ENCODE assay signal across 29 mouse cellular contexts in the genomic region with DNA sequence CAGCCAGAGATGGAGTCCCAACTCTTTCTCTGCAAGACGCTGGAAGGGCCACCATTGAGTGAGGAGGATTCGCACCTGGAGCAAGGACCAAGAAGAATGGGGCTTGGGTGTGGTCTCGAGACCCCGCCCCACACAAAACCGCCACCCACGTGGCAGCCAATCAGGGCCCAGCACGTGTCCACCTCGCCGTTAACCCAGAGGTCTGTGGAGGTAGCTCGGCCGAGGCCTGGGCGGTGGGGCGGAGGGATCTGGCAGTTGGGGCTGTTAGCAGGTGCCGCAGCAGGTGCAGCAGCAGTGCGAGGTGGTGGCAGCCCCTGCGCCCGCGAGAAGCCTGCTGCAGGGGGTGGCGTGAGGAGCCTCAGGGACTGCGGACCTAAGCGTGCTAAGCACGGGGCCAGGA. TPM values are rescaled to one million over a fixed set of nuclear protein-coding genes. Genes with fewer than 3 reads are reported as not detected.
DNase-seq lines count a peak whose midpoint lies in the region; ATAC-seq and TF ChIP-seq lines count a peak whose summit lies in the region.
"Had no signal": no experiment of that assay in that cellular context is flagged by ENCODE, and none has a peak within 500 bp of the region (broad histone marks: within the 10 kb centered on the region; RNA-seq: fewer than 3 reads in every experiment).

No protein-coding gene starts in this region.

- no peaks in the 10 kb centered on the region for H3K27me3 ChIP-seq in lung, embryonic 15.5 days
- H3K27me3 ChIP-seq in G1E (ENCODE audit: insufficient read depth, low read length), result no peaks in the 10 kb centered on the region
- no peaks in the 10 kb centered on the region for H3K27me3 ChIP-seq in forebrain, embryonic 16.5 days (replicated peaks; ENCODE audit: control insufficient read depth, insufficient read depth, low read length)
- H3K27me3 ChIP-seq: intestine, embryonic 15.5 days had no signal

- no peak overlapping the region for H3K4me3 ChIP-seq in lung, embryonic 15.5 days
- peak overlapping the region; percentile 20; the same call in 1 of the 2 replicates for H3K4me3 ChIP-seq in G1E (ENCODE audit: low read depth, low read length)
- no peak overlapping the region for H3K4me3 ChIP-seq in forebrain, embryonic 16.5 days (replicated peaks; ENCODE audit: low read length)
- H3K4me3 ChIP-seq: forebrain, embryonic 10.5 days; forebrain, embryonic 13.5 days; hindbrain, embryonic 10.5 days; hindbrain, embryonic 13.5 days; intestine, embryonic 15.5 days had no signal

- no peak overlapping the region for H3K27ac ChIP-seq in lung, embryonic 15.5 days
- H3K27ac ChIP-seq in forebrain, embryonic 16.5 days (ENCODE audit: low read length), result no peak overlapping the region
- H3K27ac ChIP-seq: forebrain, embryonic 10.5 days; forebrain, embryonic 13.5 days; hindbrain, embryonic 10.5 days; hindbrain, embryonic 13.5 days; intestine, embryonic 15.5 days had no signal

- H3K9ac ChIP-seq in lung, embryonic 15.5 days, result no peak overlapping the region
- H3K9ac ChIP-seq in forebrain, embryonic 16.5 days (replicated peaks; ENCODE audit: low read depth, low read length), result no peak overlapping the region
- H3K9ac ChIP-seq: forebrain, embryonic 13.5 days; hindbrain, embryonic 13.5 days; intestine, embryonic 15.5 days had no signal

- H3K9me3 ChIP-seq in lung, embryonic 15.5 days, result no peaks in the 10 kb centered on the region
- H3K9me3 ChIP-seq in G1E (replicated peaks), result peaks cover 78% of the 10 kb centered on the region
- H3K9me3 ChIP-seq in forebrain, embryonic 16.5 days (ENCODE audit: control insufficient read depth, low read length), result no peaks in the 10 kb centered on the region
- H3K9me3 ChIP-seq: forebrain, embryonic 10.5 days; forebrain, embryonic 13.5 days; hindbrain, embryonic 10.5 days; hindbrain, embryonic 13.5 days; intestine, embryonic 15.5 days had no signal

- DNase-seq in heart, adult 11 months, result peak; percentile 88
- no peak for DNase-seq in heart, postnatal 25 days (ENCODE audit: low spot score)
- DNase-seq in lung, postnatal 10 days, result no peak
- DNase-seq in G1E (ENCODE audit: low spot score), result no peak
- DNase-seq in testis, postnatal 14 days (ENCODE audit: low spot score), result peak; percentile 76
- no peak for DNase-seq in natural killer cell, adult 2 months (ENCODE audit: low spot score in 2 of 2)
- DNase-seq: adrenal gland, adult 2 months; adrenal gland, postnatal 14 days; cerebellum, adult 11-12 months; cerebellum, adult 8-10 months; cerebellum, postnatal 10 days; gastrocnemius, postnatal 10 days; gastrocnemius, postnatal 36 days; heart, postnatal 36 days had no signal

- no peak for TF ChIP-seq CTCF in G1E (IDR thresholded peaks at IDR 0.05; ENCODE audit: low read depth, low read length)

- 0 out of 2 replicates have a peak, but pooled peaks have one; percentile 28 for ATAC-seq in lung, embryonic 15.5 days (ENCODE audit: borderline replicate concordance, extremely low read depth, low FRiP score, low TSS enrichment)
- no peak for ATAC-seq in G1E (ENCODE audit: extremely low read depth, insufficient number of reproducible peaks, low FRiP score, poor library complexity, severe bottlenecking)
- no peak for ATAC-seq in forebrain, embryonic 16.5 days
- ATAC-seq: forebrain, embryonic 13.5 days; hindbrain, embryonic 16.5 days; intestine, embryonic 15.5 days had no signal

- H3K36me3 ChIP-seq in lung, embryonic 15.5 days, result no peaks in the 10 kb centered on the region
- no peaks in the 10 kb centered on the region for H3K36me3 ChIP-seq in G1E (replicated peaks)
- H3K36me3 ChIP-seq in forebrain, embryonic 16.5 days (ENCODE audit: control insufficient read depth, insufficient read depth), result no peaks in the 10 kb centered on the region
- H3K36me3 ChIP-seq: forebrain, embryonic 10.5 days; hindbrain, embryonic 10.5 days; hindbrain, embryonic 13.5 days; intestine, embryonic 15.5 days had no signal

- 63% methylated on average over 22 of the region's 22 CpGs for WGBS in lung, embryonic 15.5 days
- WGBS in forebrain, embryonic 16.5 days, result 80% methylated on average over 22 of the region's 22 CpGs

- intact Hi-C loops in heart, postnatal 25 days (cut with DNase I), result no loop called here

- H3K4me2 ChIP-seq in lung, embryonic 15.5 days, result no peak overlapping the region
- no peak overlapping the region for H3K4me2 ChIP-seq in forebrain, embryonic 16.5 days (ENCODE audit: low read length)
- H3K4me2 ChIP-seq: forebrain, embryonic 13.5 days; heart, embryonic 11.5 days; hindbrain, embryonic 13.5 days; intestine, embryonic 15.5 days had no signal

- H3K4me1 ChIP-seq in lung, embryonic 15.5 days, result no peaks in the 10 kb centered on the region
- H3K4me1 ChIP-seq in G1E (ENCODE audit: insufficient read depth, low read depth, low read length), result no peaks in the 10 kb centered on the region
- H3K4me1 ChIP-seq in forebrain, embryonic 16.5 days (replicated peaks; ENCODE audit: control insufficient read depth, insufficient read depth, low read length), result peaks cover 7% of the 10 kb centered on the region; the same call in 1 of the 2 replicates
- H3K4me1 ChIP-seq: intestine, embryonic 15.5 days had no signal

RNA-seq across cellular contexts. Expression of gene Piwil1, which starts 33.6 kb away (rescaled TPM):
- total RNA-seq in heart, postnatal 25 days (2021), result not detected
- not detected in 2 replicates for polyA plus RNA-seq in lung, embryonic 15.5 days (2015; fragmentation: Nextera tagmentation; extraction: Ambion mirVana)
- total RNA-seq in G1E (2014; fragmentation: Nextera tagmentation), result not detected in 2 replicates
- total RNA-seq in G1E (2017), result 0.05 TPM in 1 of 2 replicates, not detected in the other
- not detected in 2 replicates for polyA plus RNA-seq in G1E (2012)
- polyA plus RNA-seq in forebrain, embryonic 16.5 days (2015; fragmentation: Nextera tagmentation; extraction: Ambion mirVana), result 0.30 and 0.35 TPM in 2 replicates
- total RNA-seq: adrenal gland, adult 2 months; adrenal gland, postnatal 14 days; adrenal gland, postnatal 4 days; gastrocnemius, postnatal 36 days; granulocyte monocyte progenitor cell, adult 5-6 weeks; heart, adult 8-10 months; heart, postnatal 36 days had no signal
- polyA plus RNA-seq: embryonic facial prominence, embryonic 11.5 days; forebrain, embryonic 10.5 days; forebrain, embryonic 13.5 days; heart, embryonic 11.5 days; heart, embryonic 14.5 days; heart, postnatal 0 days; hindbrain, embryonic 10.5 days; intestine, embryonic 15.5 days had no signal

Comparison
In these comparisons a context has a peak if more than half of its experiments do, and no peak if none do; other contexts are left out.
1. DNase-seq: peak in heart, adult 11 months (single experiment) and testis, postnatal 14 days (single experiment); none in heart, postnatal 25 days (single experiment), lung, postnatal 10 days (single experiment), G1E (single experiment) and natural killer cell, adult 2 months (0 of 2).